ENCODE assay signal across 11 mouse cellular contexts in genomic region chr5:110098991-110099477, GRCm38 (mm10). TPM values are rescaled to one million over a fixed set of nuclear protein-coding genes. Genes with fewer than 3 reads are reported as not detected.
A peak's percentile ranks its signal among the peaks of the same experiment; 100 is the strongest.
DNase-seq lines count a peak whose midpoint lies in the region; ATAC-seq lines count a peak whose summit lies in the region.
"Had no signal": no experiment of that assay in that cellular context is flagged by ENCODE, and none has a peak within 500 bp of the region (broad histone marks: within the 10 kb centered on the region; RNA-seq: fewer than 3 reads in every experiment).

No protein-coding gene starts in this region.

- peaks cover 18% of the 10 kb centered on the region for H3K27me3 ChIP-seq in limb, embryonic 12.5 days
- peaks cover 5% of the 10 kb centered on the region; the same call in 1 of the 2 replicates for H3K27me3 ChIP-seq in midbrain, embryonic 11.5 days (ENCODE audit: control insufficient read depth, insufficient read depth, low read length)

- intact Hi-C loops in left cerebral cortex, postnatal 4 days (cut with DNase I) = no loop called here

- peak overlapping the region; percentile 35; the same call in 1 of the 2 replicates for H3K27ac ChIP-seq in limb, embryonic 12.5 days
- no peak overlapping the region for H3K27ac ChIP-seq in midbrain, embryonic 11.5 days (ENCODE audit: low read depth, low read length)
- H3K27ac ChIP-seq: macrophage had no signal

- H3K4me3 ChIP-seq in limb, embryonic 12.5 days (replicated peaks) = no peak overlapping the region
- H3K4me3 ChIP-seq in midbrain, embryonic 11.5 days (ENCODE audit: low read depth, low read length) = no peak overlapping the region

- peaks cover 13% of the 10 kb centered on the region for H3K36me3 ChIP-seq in limb, embryonic 12.5 days
- H3K36me3 ChIP-seq in midbrain, embryonic 11.5 days (ENCODE audit: control insufficient read depth, insufficient read depth, low read length) = peaks cover 12% of the 10 kb centered on the region; the same call in 1 of the 2 replicates

- WGBS in limb, embryonic 12.5 days = 29% methylated on average over 1 of the region's 1 CpGs
- 23% methylated on average over 1 of the region's 1 CpGs for WGBS in midbrain, embryonic 11.5 days

- H3K4me1 ChIP-seq in limb, embryonic 12.5 days (replicated peaks) = peaks cover 40% of the 10 kb centered on the region
- H3K4me1 ChIP-seq in midbrain, embryonic 11.5 days (ENCODE audit: control insufficient read depth, insufficient read depth, low read length) = peaks cover 16% of the 10 kb centered on the region

- ATAC-seq in cerebellum, adult (ENCODE audit: insufficient number of reproducible peaks, low FRiP score, low TSS enrichment) = no peak
- ATAC-seq in limb, embryonic 12.5 days (ENCODE audit: insufficient number of reproducible peaks, insufficient read depth, low FRiP score, low TSS enrichment, low read depth) = no peak
- ATAC-seq in midbrain, embryonic 11.5 days (ENCODE audit: low FRiP score) = no peak

- H3K9ac ChIP-seq in limb, embryonic 12.5 days (replicated peaks) = no peak overlapping the region
- no peak overlapping the region for H3K9ac ChIP-seq in midbrain, embryonic 11.5 days (ENCODE audit: low read length)

- DNase-seq in cerebellum, adult 11-12 months = peak; percentile 46
- DNase-seq in left cerebral cortex, adult 11 months (ENCODE audit: low spot score) = peak; percentile 44
- DNase-seq in left cerebral cortex, postnatal 4 days = no peak
- DNase-seq in thymus, postnatal 14 days = peak; percentile 60
- DNase-seq in midbrain, embryonic 11.5 days (ENCODE audit: low spot score, missing footprints) = no peak
- DNase-seq in adrenal gland, postnatal 10 days = no peak
- DNase-seq: kidney, adult 18-20 months had no signal

- no peaks in the 10 kb centered on the region for H3K9me3 ChIP-seq in limb, embryonic 12.5 days
- H3K9me3 ChIP-seq in midbrain, embryonic 11.5 days (ENCODE audit: control insufficient read depth, low read length) = no peaks in the 10 kb centered on the region

- no peak overlapping the region for H3K4me2 ChIP-seq in limb, embryonic 12.5 days
- no peak overlapping the region for H3K4me2 ChIP-seq in midbrain, embryonic 11.5 days

RNA-seq across cellular contexts. Expression of gene Plcxd1, which starts 0.7 kb away (rescaled TPM):
- 1 to 10 TPM; 2.6 to 3.6 TPM for total RNA-seq in left cerebral cortex, postnatal 4 days (2021)
- 1.8 and 2.0 TPM in 2 replicates for polyA plus RNA-seq in limb, embryonic 12.5 days (2016; fragmentation: Nextera tagmentation; extraction: Ambion mirVana)
- 0.28 and 0.41 TPM in 2 replicates for polyA plus RNA-seq in midbrain, embryonic 11.5 days (2014; fragmentation: Nextera tagmentation; extraction: Ambion mirVana)
- total RNA-seq in adrenal gland, postnatal 10 days (2021) = under 1 TPM; 0.18 to 0.42 TPM

RNA-seq across cellular contexts. Expression of gene Gm35315, which starts 4.8 kb away (rescaled TPM):
- under 1 TPM; 0.54 to 0.98 TPM for total RNA-seq in left cerebral cortex, postnatal 4 days (2021)
- polyA plus RNA-seq in limb, embryonic 12.5 days (2016; fragmentation: Nextera tagmentation; extraction: Ambion mirVana) = 1.1 and 1.7 TPM in 2 replicates
- polyA plus RNA-seq in midbrain, embryonic 11.5 days (2014; fragmentation: Nextera tagmentation; extraction: Ambion mirVana) = 0.46 and 0.74 TPM in 2 replicates
- total RNA-seq in adrenal gland, postnatal 10 days (2021) = under 1 TPM; 0.33 to 0.58 TPM

RNA-seq across cellular contexts. Expression of gene Gtpbp6, which starts 9.0 kb away (rescaled TPM):
- 10 to 100 TPM; 92.2 to 94.7 TPM for total RNA-seq in left cerebral cortex, postnatal 4 days (2021)
- polyA plus RNA-seq in limb, embryonic 12.5 days (2016; fragmentation: Nextera tagmentation; extraction: Ambion mirVana) = 41.7 and 42.5 TPM in 2 replicates
- polyA plus RNA-seq in midbrain, embryonic 11.5 days (2014; fragmentation: Nextera tagmentation; extraction: Ambion mirVana) = 23.9 and 24.7 TPM in 2 replicates
- total RNA-seq in adrenal gland, postnatal 10 days (2021) = 10 to 100 TPM; 44.4 to 54.2 TPM

RNA-seq across cellular contexts. Expression of gene Zfp605, which starts 10.9 kb away (rescaled TPM):
- total RNA-seq in left cerebral cortex, postnatal 4 days (2021) = 10 to 100 TPM; 20.5 to 21.7 TPM
- 5.0 and 5.1 TPM in 2 replicates for polyA plus RNA-seq in limb, embryonic 12.5 days (2016; fragmentation: Nextera tagmentation; extraction: Ambion mirVana)
- polyA plus RNA-seq in midbrain, embryonic 11.5 days (2014; fragmentation: Nextera tagmentation; extraction: Ambion mirVana) = 5.8 and 6.4 TPM in 2 replicates
- 1 to 10 TPM; 3.8 to 5.1 TPM for total RNA-seq in adrenal gland, postnatal 10 days (2021)

RNA-seq across cellular contexts. Expression of gene Gm17655, which starts 26.7 kb away (rescaled TPM):
- 1 to 10 TPM; 7.0 to 9.2 TPM for total RNA-seq in left cerebral cortex, postnatal 4 days (2021)
- polyA plus RNA-seq in limb, embryonic 12.5 days (2016; fragmentation: Nextera tagmentation; extraction: Ambion mirVana) = 4.3 and 6.0 TPM in 2 replicates
- polyA plus RNA-seq in midbrain, embryonic 11.5 days (2014; fragmentation: Nextera tagmentation; extraction: Ambion mirVana) = 5.2 and 8.2 TPM in 2 replicates
- total RNA-seq in adrenal gland, postnatal 10 days (2021) = 1 to 10 TPM; 3.4 to 7.9 TPM
- polyA plus RNA-seq: small intestine, adult 2 months had no signal

Comparison
In these comparisons a context has a peak if more than half of its experiments do, and no peak if none do; other contexts are left out.
1. DNase-seq: peak in cerebellum, adult 11-12 months (single experiment), left cerebral cortex, adult 11 months (single experiment) and thymus, postnatal 14 days (single experiment); none in left cerebral cortex, postnatal 4 days (single experiment), midbrain, embryonic 11.5 days (single experiment) and adrenal gland, postnatal 10 days (single experiment).